Mouse (Mus musculus) gastrocnemius, postnatal 4 days (tissue): ENCODE measurements around the gene Mbnl2. TPM values are rescaled to one million over a fixed set of nuclear protein-coding genes. Genes with fewer than 3 reads are reported as not detected.

ENCODE experiments used
- DNase-seq, 2 experiments: peaks; one replicate each; pipeline ENCODE4 v3.0.0; 2021 to 2022; ENCODE audit warnings: low spot score in 2 of 2, mixed read lengths in 2 of 2
- total RNA-seq, 2 experiments: library from RNA; stranded (reverse); gene quantifications; 2 replicates each; pipeline ENCODE4 v1.2.3; 2021

The Mbnl2 gene
- total RNA-seq, 2 experiments from 2014 or later, result 172 to 208 TPM

DNA sequence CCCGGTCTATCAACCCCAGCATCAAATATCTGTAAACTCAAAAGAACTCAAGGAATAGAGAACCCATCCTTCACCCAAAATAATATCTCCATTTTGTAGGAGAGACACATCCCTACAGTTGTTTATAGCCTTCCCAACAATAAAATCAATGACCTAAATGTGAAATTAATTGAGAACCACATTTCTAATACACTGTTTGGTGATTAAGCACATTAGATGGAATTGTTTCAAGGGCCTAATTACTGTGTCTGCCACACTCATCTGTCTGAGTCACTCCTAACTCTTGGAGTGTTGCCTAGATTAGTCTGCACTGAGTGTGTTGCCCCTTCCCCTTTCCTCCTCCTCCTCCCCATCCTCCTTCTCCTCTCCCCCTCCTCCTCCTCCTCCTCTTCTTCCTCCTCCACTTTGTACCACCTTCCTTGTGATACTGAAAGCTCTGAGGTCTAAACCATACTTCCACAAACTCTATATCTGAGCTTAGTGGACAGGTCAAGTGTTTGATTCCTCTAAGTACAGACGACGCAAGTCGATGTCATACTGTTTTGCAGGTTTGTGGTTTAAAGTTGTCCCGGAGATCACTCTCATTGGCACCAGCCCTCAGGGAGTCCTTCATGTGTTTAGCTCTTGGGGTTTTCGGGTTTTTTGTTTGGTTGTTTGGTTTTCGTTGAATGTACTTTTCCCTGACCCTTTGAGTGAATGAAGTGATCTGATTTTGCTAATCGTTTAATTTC lies 48.8 kb downstream of the Mbnl2 start:
- no peak for DNase-seq

DNA sequence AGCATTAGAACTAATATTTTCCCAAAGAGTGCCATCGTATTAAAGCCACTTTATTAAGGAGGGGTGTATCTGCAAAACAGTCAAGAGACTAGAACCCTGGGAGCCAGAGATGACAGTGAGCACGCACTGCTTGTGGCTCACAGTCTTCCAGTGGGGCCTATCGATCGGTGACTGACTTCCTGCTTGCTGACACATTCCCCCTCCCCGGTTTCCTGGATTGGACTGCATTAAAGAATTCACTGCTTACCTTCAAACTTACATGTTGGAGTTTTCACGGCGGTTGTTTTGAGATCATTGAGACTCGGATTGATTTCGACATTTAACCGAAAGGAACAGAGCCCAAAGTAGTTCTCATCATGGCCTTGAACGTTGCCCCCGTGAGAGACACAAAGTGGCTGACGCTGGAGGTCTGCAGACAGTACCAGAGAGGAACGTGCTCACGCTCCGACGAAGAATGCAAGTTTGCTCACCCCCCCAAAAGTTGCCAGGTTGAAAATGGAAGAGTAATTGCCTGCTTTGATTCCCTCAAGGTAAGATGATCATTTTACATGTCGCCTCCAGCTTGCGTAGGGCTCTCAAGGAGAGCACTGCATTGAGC lies 49.5 kb downstream of the Mbnl2 start:
- no peak for DNase-seq

- DNase-seq, result no peak
These were observed 50.2 kb downstream of the Mbnl2 start for GRCm38 (mm10) chr14:120325673-120326072.

DNA sequence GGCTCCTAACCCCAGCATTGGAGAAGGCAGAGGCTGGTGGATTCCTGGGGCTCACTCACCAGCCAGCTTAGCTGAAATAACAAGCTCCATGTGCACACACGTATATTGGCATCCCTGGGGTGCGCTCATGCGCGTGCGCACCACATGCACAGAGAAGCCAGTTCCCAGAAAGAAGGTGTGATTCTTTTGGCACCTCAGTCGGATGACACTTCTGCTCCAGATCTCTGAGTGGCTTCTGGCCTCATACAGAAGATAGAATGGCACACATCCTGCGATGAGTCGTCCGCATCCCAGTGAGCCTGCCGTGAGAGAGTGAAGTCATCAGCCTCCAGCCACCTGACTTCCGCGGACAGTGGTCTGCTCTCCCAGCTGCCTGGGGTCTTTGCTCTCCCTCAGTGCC lies 55.0 kb downstream of the Mbnl2 start:
- DNase-seq, result no peak

- DNase-seq, result no peak
These were observed 55.5 kb downstream of the Mbnl2 start for GRCm38 (mm10) chr14:120330881-120331514.

- DNase-seq, result no peak
These were observed 58.2 kb downstream of the Mbnl2 start for GRCm38 (mm10) chr14:120333465-120334243.

- DNase-seq, result no peak
These were observed 59.9 kb downstream of the Mbnl2 start for GRCm38 (mm10) chr14:120335366-120335765.

DNA sequence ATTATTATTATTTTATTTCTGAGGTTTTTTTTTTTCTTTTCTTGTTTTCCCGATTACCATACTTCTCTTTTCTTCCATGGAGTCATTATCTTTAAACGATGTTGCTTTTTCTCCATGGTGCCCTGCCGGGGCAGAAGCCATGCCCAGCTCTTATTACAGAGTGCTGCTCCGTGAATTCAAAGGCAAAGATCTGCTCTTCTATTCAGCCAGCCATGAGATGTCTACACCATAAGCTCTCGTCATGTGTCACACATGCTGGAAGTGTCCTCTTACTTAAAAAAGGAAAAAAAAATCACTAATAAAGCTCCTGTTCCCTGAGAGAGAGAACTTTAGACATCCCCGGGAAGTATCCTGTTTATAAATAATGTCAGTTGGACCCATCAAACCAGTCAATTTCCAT lies 60.4 kb downstream of the Mbnl2 start:
- DNase-seq, result no peak

GRCm38 (mm10) chr14:120336380-120336779 lies 60.9 kb downstream of the Mbnl2 start:
- peak in 1 of 2 experiments; percentile 24 for DNase-seq

DNA sequence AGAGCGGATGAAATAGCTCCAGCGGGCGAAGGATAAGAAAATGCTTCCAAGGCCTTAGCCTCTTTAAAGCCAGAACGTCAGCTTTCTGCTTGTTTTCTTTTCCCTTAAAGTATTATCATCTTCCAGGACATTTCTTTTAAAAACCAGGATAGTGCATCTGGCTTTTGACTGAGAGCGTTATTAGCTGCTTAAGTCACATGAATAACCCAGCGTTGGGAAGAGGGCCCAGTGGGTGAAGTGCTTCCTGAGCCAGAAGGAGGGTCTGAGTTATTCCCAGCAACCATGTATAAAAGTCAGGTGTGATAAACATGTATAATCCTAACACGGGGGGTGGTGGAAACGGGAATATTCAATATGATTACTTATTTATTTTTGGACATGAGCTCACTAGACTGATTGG lies 61.4 kb downstream of the Mbnl2 start:
- no peak for DNase-seq

GRCm38 (mm10) chr14:120337731-120338462 lies 62.4 kb downstream of the Mbnl2 start:
- DNase-seq, result no peak

DNA sequence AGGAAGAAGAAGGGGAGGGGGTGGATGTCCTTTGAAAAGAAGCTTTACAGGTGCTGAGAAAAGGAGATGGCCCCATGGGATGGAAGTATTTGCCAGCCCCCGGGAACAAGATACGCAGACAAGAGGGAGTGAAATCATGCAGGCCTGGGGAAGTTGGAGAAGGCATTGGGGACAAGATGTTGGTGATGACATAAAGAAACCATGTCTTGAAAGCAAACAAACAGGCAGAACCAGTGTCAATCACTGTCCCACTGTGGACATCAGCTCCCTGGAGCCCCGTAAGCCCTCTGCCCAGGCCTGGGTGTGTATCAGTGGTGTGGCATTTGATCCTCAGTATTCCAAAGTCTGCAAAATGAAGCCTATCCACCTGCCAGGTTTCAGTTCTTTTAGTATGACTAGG lies 63.2 kb downstream of the Mbnl2 start:
- no peak for DNase-seq

DNA sequence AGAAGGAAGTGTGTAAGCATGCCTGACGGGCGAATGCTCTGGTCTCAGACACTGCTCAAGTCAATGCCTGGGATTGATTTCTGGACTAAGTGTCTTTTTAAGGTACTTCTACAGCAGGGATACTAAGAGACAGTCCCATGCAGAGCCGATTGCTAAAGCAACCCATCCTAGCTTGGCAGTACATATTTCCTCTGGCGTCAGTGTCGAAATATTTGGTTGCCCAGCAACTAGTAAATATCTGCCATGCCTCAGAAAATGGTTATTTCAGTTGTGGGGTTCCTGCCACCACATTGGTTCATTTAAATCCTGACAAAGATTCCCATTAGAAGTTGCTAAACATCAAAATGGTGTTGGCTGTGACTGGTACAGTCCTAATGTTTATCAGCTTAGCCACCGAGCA lies 66.4 kb downstream of the Mbnl2 start:
- no peak for DNase-seq

DNA sequence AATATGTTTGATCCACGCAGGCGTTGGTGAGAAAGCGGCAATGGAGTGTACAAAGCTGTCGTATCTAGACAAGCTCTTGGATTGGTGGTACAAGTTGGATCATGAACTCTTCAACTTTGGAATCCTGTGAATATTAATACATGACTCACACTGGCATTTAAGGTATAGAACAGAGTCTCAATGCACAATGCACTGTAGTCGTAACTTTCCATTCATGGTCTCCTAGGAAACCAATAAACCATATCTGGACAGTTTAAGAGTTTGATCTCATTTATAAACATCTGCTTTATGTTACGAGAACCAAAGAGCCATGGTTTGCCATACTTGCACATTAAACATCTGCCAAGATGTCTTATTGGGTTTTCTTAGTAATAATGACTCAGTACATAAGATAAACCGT lies 66.9 kb downstream of the Mbnl2 start:
- no peak for DNase-seq

- no peak for DNase-seq
These were observed 69.2 kb downstream of the Mbnl2 start for GRCm38 (mm10) chr14:120344641-120345040.

DNA sequence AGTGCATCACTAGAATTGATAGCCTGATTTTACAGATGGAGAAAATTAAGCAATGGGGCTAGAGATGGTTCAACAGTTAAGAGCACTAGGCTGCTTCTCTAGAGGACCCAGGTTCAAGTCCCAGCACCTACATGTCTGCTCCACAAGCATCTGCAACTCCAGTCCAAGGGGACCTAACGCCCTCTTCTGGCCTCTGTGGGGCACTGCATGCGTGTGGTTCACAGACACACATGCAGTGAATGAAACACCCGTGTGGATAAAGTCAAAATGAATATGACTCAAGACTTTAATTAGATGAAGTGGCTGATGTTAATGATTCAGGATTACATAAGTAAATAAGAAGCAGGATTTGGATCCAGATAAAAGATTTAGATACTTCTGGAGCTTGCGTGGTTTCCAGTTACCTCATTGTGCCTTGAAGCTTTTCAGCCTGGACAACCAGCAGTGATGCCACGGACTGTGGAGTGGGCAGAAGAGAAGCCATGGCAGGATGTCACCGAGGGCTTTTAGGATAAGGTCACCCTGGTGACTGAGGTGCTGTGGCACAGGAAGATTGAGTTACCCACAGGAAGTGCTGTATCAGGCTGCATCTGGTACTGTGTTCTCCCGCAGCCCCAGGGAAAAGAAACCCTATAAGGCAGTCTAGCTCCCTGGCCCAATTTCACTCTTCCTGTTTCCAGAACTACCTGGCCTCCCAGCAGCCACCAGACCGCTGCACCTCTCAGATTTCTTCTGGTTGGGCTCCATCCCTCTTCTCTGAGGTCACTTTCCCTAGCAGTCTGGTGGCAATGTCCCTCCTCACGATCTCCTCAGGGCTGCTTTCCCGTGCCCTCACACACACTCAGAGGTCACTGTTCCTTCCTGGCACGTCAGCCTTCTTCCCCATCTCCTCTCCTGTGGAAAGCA lies 72.2 kb downstream of the Mbnl2 start:
- no peak for DNase-seq

DNA sequence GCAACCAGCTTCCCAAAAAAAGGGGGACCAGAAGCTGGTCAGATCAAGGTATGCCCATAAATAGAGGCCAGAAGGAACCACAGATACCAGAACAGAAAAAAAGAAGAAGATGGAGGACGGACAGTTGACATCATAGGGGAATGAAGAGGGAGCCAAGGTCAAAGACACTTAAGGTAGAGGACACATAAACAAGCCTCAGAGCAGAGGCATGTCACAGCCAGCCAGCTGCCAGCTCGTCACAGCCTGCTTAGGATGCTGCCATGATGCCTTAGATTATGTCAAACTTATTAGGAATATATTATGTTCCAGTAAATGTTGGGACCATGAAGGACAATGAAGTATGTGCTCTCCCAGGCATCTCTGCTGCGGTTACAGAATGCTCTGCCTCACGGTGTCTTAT lies 73.9 kb downstream of the Mbnl2 start:
- no peak for DNase-seq

GRCm38 (mm10) chr14:120352136-120352843 lies 76.8 kb downstream of the Mbnl2 start:
- no peak for DNase-seq

DNA sequence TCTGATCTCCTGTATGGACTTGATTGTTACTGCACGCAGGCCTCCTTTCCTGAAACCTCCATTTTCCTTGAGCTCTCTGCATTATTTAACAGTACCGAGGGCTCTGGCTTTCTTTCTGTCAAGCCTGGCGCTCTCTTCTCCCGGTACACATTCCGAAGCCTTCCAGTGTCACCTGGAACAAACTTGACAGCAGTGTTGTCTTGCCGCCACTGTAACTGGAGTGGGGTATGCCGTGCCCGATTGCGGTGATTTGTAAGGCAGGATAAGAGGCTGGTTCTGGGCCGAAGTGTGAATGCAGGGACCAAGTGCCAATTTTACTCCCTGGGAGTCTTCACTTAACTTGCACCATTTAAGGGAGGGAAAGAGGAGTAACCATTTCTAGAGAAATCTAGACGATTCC lies 77.7 kb downstream of the Mbnl2 start:
- no peak for DNase-seq
